Mouse (Mus musculus) ES-E14 (cell line): ENCODE measurements around the gene Nufip2. TPM values are rescaled to one million over a fixed set of nuclear protein-coding genes. Genes with fewer than 3 reads are reported as not detected.
A peak's percentile ranks its signal among the peaks of the same experiment; 100 is the strongest.

Experiments
- DNase-seq: peaks from one replicate; pipeline ENCODE4 v3.0.0-alpha.2; 2013; ENCODE audit warnings: low read depth, low spot score
- H3K27ac ChIP-seq: 2 replicates; pipeline ENCODE4 v1.5.1; 2012; ENCODE audit warnings: low read depth, mild to moderate bottlenecking, low read length, moderate library complexity, mixed read lengths; ENCODE audit not compliant: poor library complexity, insufficient read depth, severe bottlenecking
- H3K36me3 ChIP-seq: 2 replicates; pipeline ENCODE4 v1.6.1; 2012; ENCODE audit warnings: mild to moderate bottlenecking, low read length, moderate library complexity, mixed read lengths; ENCODE audit not compliant: control insufficient read depth, poor library complexity, insufficient read depth, severe bottlenecking
- H3K4me1 ChIP-seq, 2 experiments: fragments of 150-350 bp in 1 of 2; sonication (generic) in 1 of 2; 2 replicates each; pipeline ENCODE4 v1.6.1; 2012; ENCODE audit warnings: low read length in 2 of 2, mild to moderate bottlenecking in 1 of 2, mixed read lengths in 1 of 2; ENCODE audit not compliant: control insufficient read depth in 2 of 2, insufficient read depth in 2 of 2, poor library complexity in 1 of 2
- H3K4me3 ChIP-seq, 2 experiments: fragments of 150-350 bp in 1 of 2; sonication (generic) in 1 of 2; 2 replicates each; pipeline ENCODE4 v1.5.1; 2012; ENCODE audit warnings: low read length in 2 of 2, low read depth in 1 of 2, mild to moderate bottlenecking in 1 of 2, mixed read lengths in 1 of 2; ENCODE audit not compliant: insufficient read depth in 1 of 2, poor library complexity in 1 of 2, severe bottlenecking in 1 of 2
- H3K9ac ChIP-seq: 2 replicates; pipeline ENCODE4 v1.6.1; 2012; ENCODE audit warnings: low read depth, mild to moderate bottlenecking, low read length, mixed read lengths; ENCODE audit not compliant: poor library complexity, insufficient read depth, severe bottlenecking
- H3K9me3 ChIP-seq: fragments of 150-350 bp; sonication (generic); 2 replicates; pipeline ENCODE4 v1.6.1; 2012; ENCODE audit warnings: low read depth, mild to moderate bottlenecking, low read length; ENCODE audit not compliant: control insufficient read depth, insufficient read depth
- CHD2 ChIP-seq: IDR thresholded peaks from 2 replicates; pipeline ENCODE4 v1.6.1; 2014; ENCODE audit warnings: mild to moderate bottlenecking, low read depth, low read length, inconsistent platforms
- HCFC1 ChIP-seq: IDR thresholded peaks from 2 replicates; pipeline ENCODE4 v1.6.1; 2012; ENCODE audit warnings: low read length, inconsistent platforms, borderline replicate concordance; ENCODE audit not compliant: insufficient read depth
- MAFK ChIP-seq: IDR thresholded peaks from 2 replicates; pipeline ENCODE4 v1.6.1; 2014; ENCODE audit warnings: mild to moderate bottlenecking, low read depth, low read length, inconsistent platforms; ENCODE audit not compliant: insufficient read depth
- ZC3H11A ChIP-seq: IDR thresholded peaks from 2 replicates; pipeline ENCODE4 v1.6.1; 2012; ENCODE audit warnings: low read depth, mild to moderate bottlenecking, inconsistent platforms, low read length, borderline replicate concordance
- ZNF384 ChIP-seq: IDR thresholded peaks from 2 replicates; pipeline ENCODE4 v1.6.1; 2012; ENCODE audit warnings: low read depth, low read length, inconsistent platforms
- in situ Hi-C, 2 experiments: fragments of 600-800 bp; cut with MboI; formaldehyde crosslinking; loops; one replicate each; pipeline ENCODE4 v1.15.1; 2025; ENCODE audit warnings: low sequenced_read_pairs in 2 of 2, inconsistent platforms in 1 of 2; ENCODE audit not compliant: unreplicated experiment in 2 of 2
- total RNA-seq: library from RNA; depleted of rRNA; stranded (reverse); fragments of 300-350 nt; gene quantifications from 2 replicates; pipeline ENCODE4 v1.2.3, GENCODE M21; 2012; rRNA removed

Nufip2 gene
- total RNA-seq, 1 experiment = 165 TPM

DNA sequence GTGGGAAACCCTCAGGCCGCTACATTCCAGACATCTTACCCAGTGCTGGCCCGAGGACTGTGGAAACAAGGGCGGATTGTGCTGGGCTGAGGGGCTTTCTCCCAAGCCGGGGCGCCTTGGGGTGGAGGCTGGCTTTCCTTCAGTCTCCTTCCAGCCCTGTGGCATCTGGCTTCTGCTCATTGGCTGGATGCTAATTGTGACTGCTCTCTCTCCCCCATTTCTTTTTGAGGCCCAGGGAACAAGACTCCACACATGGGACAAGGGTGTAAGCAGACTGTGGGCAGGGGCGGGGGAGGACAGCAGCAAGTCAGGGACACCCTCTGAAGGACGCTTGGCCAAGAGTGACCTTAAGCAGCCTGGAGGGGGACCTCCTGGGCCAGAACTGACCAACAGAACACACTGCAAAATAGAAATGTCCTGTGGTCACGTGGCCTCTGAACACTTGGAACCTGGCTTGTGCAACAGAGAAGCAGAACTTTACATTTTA lies 105.3 kb downstream of the Nufip2 start:
- Histone ChIP-seq H3K27ac (no peak overlapping the region), H3K4me3 (no peak overlapping the region), H3K9ac (peak overlapping the region; percentile 46; the same call in 1 of the 2 replicates), H3K9me3 (no peaks in the 10 kb centered on the region), H3K36me3 (no peaks in the 10 kb centered on the region), H3K4me1 (peaks cover 11 to 29% of the 10 kb centered on the region in 2 experiments)
- in situ Hi-C loops = loop anchor here in 1 of 2 experiments (10.0 kb wide), 1 partner anchor 56 kb away; no protein-coding TSS in a partner anchor
- no peak for DNase-seq
- no peak for TF ChIP-seq MAFK
- TF ChIP-seq ZNF384 = no peak
- TF ChIP-seq HCFC1 = no peak
- no peak for TF ChIP-seq CHD2
- TF ChIP-seq ZC3H11A = no peak

Other genes with a start within 250 kb of the Nufip2 start
- 0.48 and 0.80 TPM in 2 replicates for gene Coro6, start 223.7 kb upstream of the Nufip2 start, total RNA-seq
- 7.0 and 10.7 TPM in 2 replicates for gene Ankrd13b, start 196.5 kb upstream of the Nufip2 start, total RNA-seq
- 43.1 and 55.2 TPM in 2 replicates for gene Git1, start 192.6 kb upstream of the Nufip2 start, total RNA-seq
- gene Abhd15, start 171.0 kb upstream of the Nufip2 start, total RNA-seq = 1.6 and 1.7 TPM in 2 replicates
- gene Trp53i13, start 170.2 kb upstream of the Nufip2 start, total RNA-seq = 18.4 and 23.5 TPM in 2 replicates
- gene Gm10392, start 167.0 kb upstream of the Nufip2 start, total RNA-seq = 0.26 TPM in 1 of 2 replicates, not detected in the other
- 48.4 and 60.8 TPM in 2 replicates for gene Taok1, start 78.3 kb upstream of the Nufip2 start, total RNA-seq
- 0.32 TPM in 1 of 2 replicates, not detected in the other for gene Cryba1, start 39.1 kb downstream of the Nufip2 start, total RNA-seq
- gene Myo18a, start 77.1 kb downstream of the Nufip2 start, total RNA-seq = 33.3 and 46.5 TPM in 2 replicates
- 0.18 and 0.32 TPM in 2 replicates for gene Gm10277, start 101.6 kb downstream of the Nufip2 start, total RNA-seq
- gene Pipox, start 207.9 kb downstream of the Nufip2 start, total RNA-seq = 27.3 and 33.3 TPM in 2 replicates
- 0.45 and 0.63 TPM in 2 replicates for gene Sez6, start 244.6 kb downstream of the Nufip2 start, total RNA-seq